Mouse (Mus musculus) myocyte (in vitro differentiated cells): ENCODE results near the gene Rpf1.

Experiments used
- MAX ChIP-seq: IDR thresholded peaks from one replicate; pipeline ENCODE4 v1.6.1; 2011; ENCODE audit warnings: low read depth, mild to moderate bottlenecking, control low read depth
- POLR2A ChIP-seq: IDR thresholded peaks from one replicate; pipeline ENCODE4 v1.6.1; 2011; ENCODE audit warnings: low read depth, mild to moderate bottlenecking, control low read depth, moderate library complexity; ENCODE audit not compliant: insufficient read length
- SRF ChIP-seq: IDR thresholded peaks from one replicate; pipeline ENCODE4 v1.6.1; 2011; ENCODE audit warnings: low read depth; ENCODE audit not compliant: control insufficient read depth, insufficient read length
- USF1 ChIP-seq: IDR thresholded peaks from one replicate; pipeline ENCODE4 v1.6.1; 2011; ENCODE audit warnings: low read depth, mild to moderate bottlenecking, control low read depth, moderate library complexity

- TF ChIP-seq MAX (no peak), POLR2A (no peak), USF1 (no peak), SRF (no peak)
Observed at GRCm38 (mm10) chr3:146567366-146567765, 46.1 kb upstream of the Rpf1 start.
